Mouse (Mus musculus): ENCODE results near the gene Vmn1r116. TPM values are rescaled to one million over a fixed set of nuclear protein-coding genes. Genes with fewer than 3 reads are reported as not detected.
"Not testable (repeated sequence)": the region's sequence is repeated elsewhere in the genome, so short reads cannot be mapped to it uniquely, and the experiment has no call there.

Gene Vmn1r116
- not detected in 2 replicates for polyA plus RNA-seq (2011; ENCODE audit: insufficient read length, low read depth, missing spikeins)

GRCm38 (mm10) chr7:20871956-20872355 lies at the start of gene Vmn1r116:
Vmn1r116 (plus strand) TSS chr7:20872256.
- H3K4me3 ChIP-seq (ENCODE audit: insufficient read depth, low read length); H3K4me1 ChIP-seq (ENCODE audit: control insufficient read depth, insufficient read depth, low read length); H3K27ac ChIP-seq (ENCODE audit: insufficient read depth, low read length): not testable (repeated sequence)

- H3K4me3 ChIP-seq (ENCODE audit: insufficient read depth, low read length); H3K27ac ChIP-seq (ENCODE audit: insufficient read depth, low read length); H3K4me1 ChIP-seq (ENCODE audit: control insufficient read depth, insufficient read depth, low read length): not testable (repeated sequence)
These were observed 27.2 kb upstream of the Vmn1r116 start, which contains the start of gene Vmn1r115 for GRCm38 (mm10) chr7:20844885-20845284. Vmn1r115 (minus strand) TSS chr7:20844985.

GRCm38 (mm10) chr7:20884021-20884420 lies 12.0 kb downstream of the Vmn1r116 start, which contains the start of gene Vmn1r117:
Vmn1r117 (minus strand) TSS chr7:20884121.
- H3K27ac ChIP-seq (ENCODE audit: insufficient read depth, low read length); H3K4me1 ChIP-seq (ENCODE audit: control insufficient read depth, insufficient read depth, low read length); H3K4me3 ChIP-seq (ENCODE audit: insufficient read depth, low read length): not testable (repeated sequence)

- H3K4me3 ChIP-seq (ENCODE audit: insufficient read depth, low read length); H3K27ac ChIP-seq (ENCODE audit: insufficient read depth, low read length); H3K4me1 ChIP-seq (ENCODE audit: control insufficient read depth, insufficient read depth, low read length): not testable (repeated sequence)
These were observed 40.2 kb downstream of the Vmn1r116 start, which contains the start of gene Vmn1r118 for GRCm38 (mm10) chr7:20912247-20912646. Vmn1r118 (minus strand) TSS chr7:20912347.

Other genes with a start within 250 kb of the Vmn1r116 start
- not detected in 2 replicates for gene Vmn1r107, start 203.3 kb upstream of the Vmn1r116 start, polyA plus RNA-seq (2011; ENCODE audit: insufficient read length, low read depth, missing spikeins)
- not detected in 2 replicates for gene Vmn1r111, start 169.0 kb upstream of the Vmn1r116 start, polyA plus RNA-seq (2011; ENCODE audit: insufficient read length, low read depth, missing spikeins)
- not detected in 2 replicates for gene Gm10668, start 141.6 kb upstream of the Vmn1r116 start, polyA plus RNA-seq (2011; ENCODE audit: insufficient read length, low read depth, missing spikeins)
- not detected in 2 replicates for gene Vmn1r112, start 101.1 kb upstream of the Vmn1r116 start, polyA plus RNA-seq (2011; ENCODE audit: insufficient read length, low read depth, missing spikeins)
- gene Vmn1r113, start 85.0 kb upstream of the Vmn1r116 start, polyA plus RNA-seq (2011; ENCODE audit: insufficient read length, low read depth, missing spikeins), result not detected in 2 replicates
- gene Vmn1r114, start 60.1 kb upstream of the Vmn1r116 start, polyA plus RNA-seq (2011; ENCODE audit: insufficient read length, low read depth, missing spikeins), result not detected in 2 replicates
- gene Vmn1r115, start 27.3 kb upstream of the Vmn1r116 start, polyA plus RNA-seq (2011; ENCODE audit: insufficient read length, low read depth, missing spikeins), result not detected in 2 replicates
- gene Vmn1r117, start 11.9 kb downstream of the Vmn1r116 start, polyA plus RNA-seq (2011; ENCODE audit: insufficient read length, low read depth, missing spikeins), result not detected in 2 replicates
- gene Vmn1r118, start 40.1 kb downstream of the Vmn1r116 start, polyA plus RNA-seq (2011; ENCODE audit: insufficient read length, low read depth, missing spikeins), result not detected in 2 replicates
- gene Vmn1r119, start 140.2 kb downstream of the Vmn1r116 start, polyA plus RNA-seq (2011; ENCODE audit: insufficient read length, low read depth, missing spikeins), result not detected in 2 replicates
- not detected in 2 replicates for gene Vmn1r120, start 181.5 kb downstream of the Vmn1r116 start, polyA plus RNA-seq (2011; ENCODE audit: insufficient read length, low read depth, missing spikeins)
- not detected in 2 replicates for gene Vmn1r121, start 226.3 kb downstream of the Vmn1r116 start, polyA plus RNA-seq (2011; ENCODE audit: insufficient read length, low read depth, missing spikeins)